Comparison of ENCODE assay signal across 15 mouse cellular contexts in genomic region chr10:60380229-60380628, GRCm38 (mm10). TPM values are rescaled to one million over a fixed set of nuclear protein-coding genes. Genes with fewer than 3 reads are reported as not detected.
A peak's percentile ranks its signal among the peaks of the same experiment; 100 is the strongest.
DNase-seq lines count a peak whose midpoint lies in the region; ATAC-seq and TF ChIP-seq lines count a peak whose summit lies in the region.
"Had no signal": no experiment of that assay in that cellular context is flagged by ENCODE, and none has a peak within 500 bp of the region (broad histone marks: within the 10 kb centered on the region; RNA-seq: fewer than 3 reads in every experiment).

No protein-coding gene starts in this region.

- H3K36me3 ChIP-seq in heart, embryonic 14.5 days (ENCODE audit: control insufficient read depth, insufficient read depth, low read length) = no peaks in the 10 kb centered on the region
- H3K36me3 ChIP-seq: midbrain, embryonic 10.5 days; neural tube, embryonic 12.5 days had no signal

- WGBS in heart, embryonic 14.5 days = 53% methylated on average over 3 of the region's 3 CpGs
- 94% methylated on average over 3 of the region's 3 CpGs for WGBS in cerebellum, adult 2 months

- H3K4me3 ChIP-seq in heart, embryonic 14.5 days (ENCODE audit: control insufficient read depth in 1 of 2, insufficient read depth in 1 of 2, low read depth in 1 of 2, low read length in 2 of 2) = no peak overlapping the region
- no peak overlapping the region for H3K4me3 ChIP-seq in embryonic fibroblast, embryonic 13.5 days (ENCODE audit: insufficient read depth, low read length)
- no peak overlapping the region for H3K4me3 ChIP-seq in cerebellum, adult 2 months (replicated peaks; ENCODE audit: insufficient read depth, low read depth, low read length)
- H3K4me3 ChIP-seq: left cerebral cortex, adult 2 months; midbrain, embryonic 10.5 days; neural tube, embryonic 12.5 days had no signal

- intact Hi-C loops in heart, postnatal 36 days (cut with DNase I) = loop anchor here (5.0 kb wide), 1 partner anchor 33 kb away; the partner anchor contains the start of gene Vsir

- no peak overlapping the region for H3K9ac ChIP-seq in heart, embryonic 14.5 days (ENCODE audit: low read length)
- H3K9ac ChIP-seq: neural tube, embryonic 12.5 days had no signal

- no peak for ATAC-seq in heart, embryonic 14.5 days (ENCODE audit: insufficient number of reproducible peaks, insufficient read depth, low FRiP score, low read depth)
- ATAC-seq: intestine, postnatal 0 days had no signal

- no peak for DNase-seq in heart, postnatal 36 days
- DNase-seq in thymus, postnatal 0 days (ENCODE audit: low spot score) = peak; percentile 27
- no peak for DNase-seq in thymus, postnatal 10 days (ENCODE audit: low spot score in 2 of 2)
- DNase-seq in cerebellum, adult 2 months = no peak
- DNase-seq in adrenal gland, postnatal 36 days = no peak
- DNase-seq: adrenal gland, adult 2 months; heart, postnatal 14 days; lung, embryonic 14.5 days had no signal

- no peak for TF ChIP-seq POLR2A in embryonic fibroblast, embryonic 13.5 days (IDR thresholded peaks at IDR 0.05; ENCODE audit: low read depth, low read length)
- no peak for TF ChIP-seq POLR2A in cerebellum, adult 2 months (IDR thresholded peaks at IDR 0.05; ENCODE audit: borderline replicate concordance, insufficient read depth, low read length)

- H3K27me3 ChIP-seq in heart, embryonic 14.5 days (ENCODE audit: control insufficient read depth, insufficient read depth, low read length) = no peaks in the 10 kb centered on the region
- no peaks in the 10 kb centered on the region for H3K27me3 ChIP-seq in cerebellum, adult 2 months (ENCODE audit: control insufficient read depth, insufficient read depth, low read length)
- H3K27me3 ChIP-seq: neural tube, embryonic 12.5 days had no signal

- peak overlapping the region; percentile 25 to 26; a peak in 2 of 4 replicates for H3K27ac ChIP-seq in heart, embryonic 14.5 days (replicated peaks in 1 of 2; ENCODE audit: control insufficient read depth in 1 of 2, insufficient read depth in 1 of 2, low read depth in 2 of 2, low read length in 2 of 2)
- peak overlapping the region; percentile 81 for H3K27ac ChIP-seq in embryonic fibroblast, embryonic 13.5 days (ENCODE audit: insufficient read depth, low read length)
- H3K27ac ChIP-seq in cerebellum, adult 2 months (ENCODE audit: insufficient read depth, low read length) = no peak overlapping the region
- H3K27ac ChIP-seq: left cerebral cortex, adult 2 months; midbrain, embryonic 10.5 days; neural tube, embryonic 12.5 days had no signal

- H3K9me3 ChIP-seq in heart, embryonic 14.5 days (ENCODE audit: control insufficient read depth, low read length) = no peaks in the 10 kb centered on the region
- H3K9me3 ChIP-seq: midbrain, embryonic 10.5 days; neural tube, embryonic 12.5 days had no signal

- H3K4me1 ChIP-seq in heart, embryonic 14.5 days (ENCODE audit: control insufficient read depth in 2 of 2, insufficient read depth in 2 of 2, low read length in 2 of 2) = peaks cover 0 to 3% of the 10 kb centered on the region in 2 experiments; a peak in 3 of 4 replicates
- H3K4me1 ChIP-seq in embryonic fibroblast, embryonic 13.5 days (ENCODE audit: control insufficient read depth, insufficient read depth, low read length) = peaks cover 5% of the 10 kb centered on the region; the same call in 1 of the 2 replicates
- H3K4me1 ChIP-seq in cerebellum, adult 2 months (ENCODE audit: control insufficient read depth, insufficient read depth, low read length) = peaks cover 3% of the 10 kb centered on the region; the same call in 1 of the 2 replicates
- H3K4me1 ChIP-seq: midbrain, embryonic 10.5 days; neural tube, embryonic 12.5 days had no signal

- no peak for TF ChIP-seq CTCF in embryonic fibroblast, embryonic 13.5 days (IDR thresholded peaks at IDR 0.05; ENCODE audit: borderline replicate concordance, insufficient read depth, low read length)
- no peak for TF ChIP-seq CTCF in cerebellum, adult 2 months (IDR thresholded peaks at IDR 0.05; ENCODE audit: borderline replicate concordance, insufficient read depth, low read depth, low read length)

- no peak overlapping the region for H3K4me2 ChIP-seq in heart, embryonic 14.5 days (ENCODE audit: low read length)
- H3K4me2 ChIP-seq: lung, embryonic 14.5 days; neural tube, embryonic 12.5 days had no signal

RNA-seq across cellular contexts. Expression of gene Gm17455, which starts 19.3 kb away (rescaled TPM):
- polyA plus RNA-seq in heart, embryonic 14.5 days (2014; fragmentation: Nextera tagmentation; extraction: Ambion mirVana) = not detected in 2 replicates
- total RNA-seq in heart, postnatal 36 days (2021) = not detected
- 0.31 and 0.52 TPM in 2 replicates for polyA plus RNA-seq in thymus, postnatal 0 days (2015; fragmentation: Nextera tagmentation; extraction: Ambion mirVana)
- polyA plus RNA-seq in embryonic fibroblast, embryonic 13.5 days (2011; ENCODE audit: insufficient read length, low read depth, missing spikeins) = not detected in 2 replicates
- 1.7 TPM in 2 replicates for polyA plus RNA-seq in cerebellum, adult 2 months (2012; rRNA removed)
- total RNA-seq in adrenal gland, postnatal 36 days (2021) = not detected
- total RNA-seq: adrenal gland, adult 2 months; common myeloid progenitor, adult 5-6 weeks; heart, postnatal 14 days; left cerebral cortex, adult 2 months had no signal

RNA-seq across cellular contexts. Expression of gene Vsir, which starts 33.6 kb away (rescaled TPM):
- 2.3 and 2.7 TPM in 2 replicates for polyA plus RNA-seq in heart, embryonic 14.5 days (2014; fragmentation: Nextera tagmentation; extraction: Ambion mirVana)
- total RNA-seq in heart, postnatal 36 days (2021) = 10 to 100 TPM; 17.6 to 27.0 TPM
- 14.0 and 15.2 TPM in 2 replicates for polyA plus RNA-seq in thymus, postnatal 0 days (2015; fragmentation: Nextera tagmentation; extraction: Ambion mirVana)
- 5.1 and 7.7 TPM in 2 replicates for polyA plus RNA-seq in embryonic fibroblast, embryonic 13.5 days (2011; ENCODE audit: insufficient read length, low read depth, missing spikeins)
- polyA plus RNA-seq in cerebellum, adult 2 months (2012; rRNA removed) = 15.8 and 17.0 TPM in 2 replicates
- 10 to 100 TPM; 10.0 to 16.9 TPM for total RNA-seq in adrenal gland, postnatal 36 days (2021)
